Mouse (Mus musculus): ENCODE data around the gene Mthfsd.

Mthfsd gene

DNA sequence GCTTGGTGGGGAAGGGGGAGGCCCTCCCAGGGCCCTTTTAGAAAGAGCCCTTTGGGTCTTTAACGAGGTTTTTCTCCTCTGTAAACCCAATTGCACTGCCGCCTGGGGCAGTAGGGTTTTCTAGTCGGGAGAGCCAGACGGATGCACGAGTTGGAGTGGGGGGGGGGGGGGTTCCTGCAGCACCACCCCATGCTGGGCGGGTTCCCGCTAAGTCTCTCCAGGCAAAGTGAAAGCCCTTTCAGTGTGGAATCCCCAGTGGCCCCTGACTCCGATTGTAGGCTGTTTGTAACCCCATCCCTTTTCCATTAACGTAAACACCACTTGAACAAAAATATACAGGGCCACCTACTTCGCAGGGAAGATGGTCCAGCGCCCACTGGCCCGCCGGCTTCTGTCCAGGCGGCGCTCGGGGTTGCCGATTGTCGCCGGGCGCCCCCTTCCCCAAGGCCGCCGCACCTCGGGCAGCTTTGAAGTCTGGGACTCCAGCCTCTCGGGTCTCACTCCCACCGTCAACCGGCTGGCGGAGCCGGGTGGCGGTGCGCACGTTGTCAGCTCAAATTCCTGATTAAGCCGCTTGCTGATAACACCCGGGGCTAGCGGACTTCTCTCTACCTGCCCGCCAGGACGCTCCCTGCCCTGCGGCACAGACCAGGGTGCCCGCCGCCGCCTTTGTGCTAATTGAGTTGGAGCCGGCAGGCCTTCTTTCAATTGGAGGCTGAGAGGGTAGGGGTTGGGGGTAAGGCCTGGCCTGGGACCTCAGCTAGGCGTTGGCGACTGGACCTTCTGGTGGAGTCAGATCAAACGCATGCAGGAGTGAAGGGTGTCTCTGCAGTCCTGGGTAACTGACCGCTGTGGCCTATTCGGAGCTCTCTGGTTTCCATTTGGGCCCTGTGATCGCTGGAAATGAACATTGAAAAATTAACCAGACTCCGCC lies 34.8 kb downstream of the Mthfsd start:
- no peak for DNase-seq (ENCODE audit: low spot score)

DNA sequence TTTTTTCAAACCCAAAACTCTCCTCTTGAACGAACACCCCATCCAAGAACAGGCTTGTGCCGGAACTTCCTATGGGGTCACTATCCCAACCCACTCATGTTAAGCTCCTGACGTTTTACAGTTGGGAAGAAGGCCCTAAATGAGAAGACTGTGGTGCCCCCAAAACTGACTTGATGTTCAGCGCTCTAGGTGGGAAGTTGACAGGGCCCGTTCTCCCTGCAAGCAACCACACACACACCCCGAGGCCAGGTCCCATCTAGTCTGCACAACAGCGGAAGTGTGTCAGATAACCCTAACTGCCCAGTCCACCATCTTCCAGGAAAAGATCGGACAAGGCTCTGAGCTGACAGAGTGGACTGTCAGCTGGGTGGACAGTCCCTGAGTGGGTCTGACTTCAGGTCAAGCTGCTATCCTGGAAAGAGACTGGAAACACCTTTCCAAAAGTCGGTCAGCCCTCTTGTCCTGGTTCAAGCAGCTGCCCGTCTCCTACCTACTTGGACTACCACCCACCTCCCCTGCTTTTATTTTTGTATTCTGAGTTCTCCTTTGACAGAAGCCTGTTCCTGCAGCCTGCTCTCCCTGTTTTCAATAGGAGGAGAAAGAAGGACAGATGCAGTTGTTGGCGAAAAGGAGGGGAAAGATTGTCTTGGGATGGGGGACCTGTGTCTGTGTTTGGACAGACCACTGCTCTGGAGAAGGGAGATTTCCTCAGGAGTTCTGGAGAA lies 35.6 kb downstream of the Mthfsd start:
- no peak for DNase-seq (ENCODE audit: low spot score)

GRCm38 (mm10) chr8:121071454-121071853 lies 36.7 kb downstream of the Mthfsd start:
- no peak for DNase-seq (ENCODE audit: low spot score)

GRCm38 (mm10) chr8:121063649-121064048 lies 44.5 kb downstream of the Mthfsd start:
- DNase-seq (ENCODE audit: low spot score), result no peak

GRCm38 (mm10) chr8:121062521-121062920 lies 45.7 kb downstream of the Mthfsd start:
- DNase-seq (ENCODE audit: low spot score), result no peak

GRCm38 (mm10) chr8:121059098-121059497 lies 49.1 kb downstream of the Mthfsd start:
- DNase-seq (ENCODE audit: low spot score), result no peak

- DNase-seq (ENCODE audit: low spot score), result no peak
Observed at GRCm38 (mm10) chr8:121058081-121058480, 50.1 kb downstream of the Mthfsd start.

DNA sequence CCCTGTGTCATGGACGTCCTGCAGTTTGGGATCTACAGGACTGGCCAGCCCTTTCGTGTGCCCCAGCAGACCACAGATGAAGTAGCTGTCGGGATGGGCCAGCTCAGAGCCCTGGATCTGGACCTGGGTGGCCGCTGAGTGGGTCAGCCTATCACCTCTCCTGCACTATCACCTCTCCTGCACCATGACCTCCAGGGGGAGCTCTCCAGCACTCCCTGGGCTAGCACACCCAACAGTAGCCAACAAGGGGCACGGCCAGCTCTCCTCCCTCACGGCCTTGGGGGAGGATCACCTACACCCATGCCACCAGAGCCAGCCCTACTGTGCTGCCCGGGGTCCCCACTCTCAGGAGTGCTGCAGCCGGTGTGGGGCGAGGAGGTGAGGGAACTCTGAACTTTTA lies 60.8 kb downstream of the Mthfsd start:
- DNase-seq (ENCODE audit: low spot score), result no peak

GRCm38 (mm10) chr8:121043719-121044440 lies 64.3 kb downstream of the Mthfsd start:
- DNase-seq (ENCODE audit: low spot score), result no peak

Measured in spleen, adult 12 weeks (tissue).